Mouse (Mus musculus) lung, postnatal 0 days (tissue): ENCODE data around the gene Foxred1.

Experiments
- CTCF ChIP-seq: IDR thresholded peaks from 2 replicates; pipeline ENCODE4 v1.5.1; 2016; ENCODE audit warnings: antibody characterized with exemption, mild to moderate bottlenecking
- EP300 ChIP-seq: IDR thresholded peaks from 2 replicates; pipeline ENCODE4 v1.6.1; 2016; ENCODE audit warnings: antibody characterized with exemption, mild to moderate bottlenecking, control low read depth

GRCm38 (mm10) chr9:35156002-35156710, 54.7 kb downstream of the Foxred1 start:
- no peak for TF ChIP-seq CTCF
- TF ChIP-seq EP300, result no peak
